Mouse (Mus musculus): Measurements from ENCODE around the gene Zc3h7b. TPM values are rescaled to one million over a fixed set of nuclear protein-coding genes. Genes with fewer than 3 reads are reported as not detected.
"Not testable (repeated sequence)": the region's sequence is repeated elsewhere in the genome, so short reads cannot be mapped to it uniquely, and the experiment has no call there.

Gene Zc3h7b
- total RNA-seq, 2 experiments from 2014 or later, result 78.6 to 88.9 TPM

- DNase-seq, result no peak
These were observed 4.9 kb upstream of the Zc3h7b start for GRCm38 (mm10) chr15:81739924-81740323.

GRCm38 (mm10) chr15:81742368-81742767 lies 2.5 kb upstream of the Zc3h7b start:
- not testable (repeated sequence) for DNase-seq

GRCm38 (mm10) chr15:81745601-81746114 lies 801 bp downstream of the Zc3h7b start:
- DNase-seq, result peak; percentile 82

GRCm38 (mm10) chr15:81749742-81750141 lies 4.9 kb downstream of the Zc3h7b start:
- DNase-seq, result peak; percentile 32

- DNase-seq, result no peak
These were observed 8.8 kb downstream of the Zc3h7b start for GRCm38 (mm10) chr15:81753669-81754068.

- DNase-seq, result no peak
These were observed 13.8 kb downstream of the Zc3h7b start for GRCm38 (mm10) chr15:81758701-81759100.

GRCm38 (mm10) chr15:81759542-81759941 lies 14.7 kb downstream of the Zc3h7b start:
- no peak for DNase-seq

- DNase-seq, result no peak
These were observed 15.7 kb downstream of the Zc3h7b start for GRCm38 (mm10) chr15:81760361-81761079.

- DNase-seq, result no peak
These were observed 16.5 kb downstream of the Zc3h7b start for GRCm38 (mm10) chr15:81761381-81761780.

GRCm38 (mm10) chr15:81761959-81762358 lies 17.1 kb downstream of the Zc3h7b start:
- DNase-seq, result no peak

- no peak for DNase-seq
These were observed 19.7 kb downstream of the Zc3h7b start for GRCm38 (mm10) chr15:81764573-81764972.

GRCm38 (mm10) chr15:81765651-81766050 lies 20.8 kb downstream of the Zc3h7b start:
- DNase-seq, result no peak

- DNase-seq, result no peak
These were observed 21.6 kb downstream of the Zc3h7b start for GRCm38 (mm10) chr15:81766439-81766838.

- no peak for DNase-seq
These were observed 24.2 kb downstream of the Zc3h7b start for GRCm38 (mm10) chr15:81769037-81769436.

GRCm38 (mm10) chr15:81772431-81773120 lies 27.7 kb downstream of the Zc3h7b start:
- no peak for DNase-seq

GRCm38 (mm10) chr15:81774505-81775171 lies 29.8 kb downstream of the Zc3h7b start:
- peak; percentile 45 for DNase-seq

- DNase-seq, result no peak
These were observed 32.0 kb downstream of the Zc3h7b start for GRCm38 (mm10) chr15:81776631-81777422.

- no peak for DNase-seq
These were observed 37.0 kb downstream of the Zc3h7b start for GRCm38 (mm10) chr15:81781816-81782215.

GRCm38 (mm10) chr15:81784762-81785161 lies 39.9 kb downstream of the Zc3h7b start:
- no peak for DNase-seq

- no peak for DNase-seq
These were observed 40.8 kb downstream of the Zc3h7b start for GRCm38 (mm10) chr15:81785701-81786100.

- DNase-seq, result no peak
These were observed 42.7 kb downstream of the Zc3h7b start for GRCm38 (mm10) chr15:81787525-81787924.

GRCm38 (mm10) chr15:81792444-81792843 lies 47.6 kb downstream of the Zc3h7b start:
- no peak for DNase-seq
